Mouse (Mus musculus) limb, embryonic 13.5 days (tissue): ENCODE results near the gene Jmjd1c. TPM values are rescaled to one million over a fixed set of nuclear protein-coding genes. Genes with fewer than 3 reads are reported as not detected.

ENCODE experiments used
- ATAC-seq: fragments of 200-750 bp; cut with Nextera tagmentation; 2 replicates; pipeline ENCODE4 v1.8.0; 2017; ENCODE audit warnings: low read depth, moderate number of reproducible peaks, moderate TSS enrichment; ENCODE audit not compliant: low FRiP score
- H3K27ac ChIP-seq: fragments of 300-500 bp; sonication (generic); 2 replicates; pipeline ENCODE4 v1.5.1; 2015; ENCODE audit warnings: inconsistent platforms, mild to moderate bottlenecking, moderate library complexity
- H3K27me3 ChIP-seq: fragments of 300-500 bp; sonication (generic); 2 replicates; pipeline ENCODE4 v1.6.1; 2015; ENCODE audit warnings: mild to moderate bottlenecking, inconsistent platforms
- H3K36me3 ChIP-seq: fragments of 300-500 bp; sonication (generic); 2 replicates; pipeline ENCODE4 v1.6.1; 2015; ENCODE audit warnings: inconsistent platforms, mild to moderate bottlenecking, moderate library complexity
- H3K4me1 ChIP-seq: fragments of 300-500 bp; sonication (generic); 2 replicates; pipeline ENCODE4 v1.6.1; 2015; ENCODE audit warnings: inconsistent platforms
- H3K4me2 ChIP-seq: fragments of 300-500 bp; sonication (generic); replicated peaks from 2 replicates; pipeline ENCODE4 v1.6.1; 2015; ENCODE audit warnings: inconsistent platforms, mild to moderate bottlenecking, moderate library complexity
- H3K4me3 ChIP-seq: fragments of 300-500 bp; sonication (generic); 2 replicates; pipeline ENCODE4 v1.5.1; 2015; ENCODE audit warnings: moderate library complexity, mild to moderate bottlenecking, inconsistent platforms
- H3K9ac ChIP-seq: fragments of 300-500 bp; sonication (generic); 2 replicates; pipeline ENCODE4 v1.6.1; 2015; ENCODE audit warnings: mild to moderate bottlenecking, inconsistent platforms
- H3K9me3 ChIP-seq: fragments of 300-500 bp; sonication (generic); 2 replicates; pipeline ENCODE4 v1.6.1; 2016; ENCODE audit warnings: inconsistent platforms
- WGBS: fragments of 180-500 bp; shearing (Covaris S2); methylation state at CpG from one replicate; pipeline ENCODE4 v1.1.7; 2015; 5-methylcytosine and 5-hydroxymethylcytosine counted together
- polyA plus RNA-seq: library from polyadenylated mRNA; unstranded; fragments of >200 nt; fragmentation: Nextera tagmentation; extraction: Ambion mirVana; gene quantifications from 2 replicates; pipeline ENCODE4 v1.2.1, GENCODE M21; 2015

The Jmjd1c gene
- polyA plus RNA-seq, 1 experiment from 2014 or later = 47.3 TPM

GRCm38 (mm10) chr10:67284311-67284710 lies 188.4 kb downstream of the Jmjd1c start:
- H3K27me3 ChIP-seq = no peaks in the 10 kb centered on the region
- peak overlapping the region; percentile 52; the same call in 1 of the 2 replicates for H3K27ac ChIP-seq
- H3K4me1 ChIP-seq = peaks cover 25% of the 10 kb centered on the region
- H3K36me3 ChIP-seq = no peaks in the 10 kb centered on the region
- H3K4me3 ChIP-seq = peak overlapping the region; percentile 93
- peak overlapping the region; percentile 96 for H3K9ac ChIP-seq
- ATAC-seq = no peak
- H3K9me3 ChIP-seq = no peaks in the 10 kb centered on the region
- peak overlapping the region; percentile 87 for H3K4me2 ChIP-seq
- WGBS = under 1% methylated on average over 10 of the region's 10 CpGs

- under 1% methylated on average over 36 of the region's 41 CpGs for WGBS
Measured at GRCm38 (mm10) chr10:67284761-67285175, 188.8 kb downstream of the Jmjd1c start.

GRCm38 (mm10) chr10:67285176-67285814 lies 189.4 kb downstream of the Jmjd1c start, which contains the start of gene Nrbf2:
Gene Nrbf2 (minus strand): TSS chr10:67285305.
- ATAC-seq = peak; percentile 91
- H3K4me1 ChIP-seq = peaks cover 25% of the 10 kb centered on the region
- WGBS = 3% methylated on average over 38 of the region's 52 CpGs
- peak within 1 kb of the TSS; percentile 87 for H3K4me2 ChIP-seq
- H3K4me3 ChIP-seq = peak within 1 kb of the TSS; percentile 93
- H3K36me3 ChIP-seq = no peaks in the 10 kb centered on the region
- H3K27ac ChIP-seq = peak within 1 kb of the TSS; percentile 52; the same call in 1 of the 2 replicates
- no peaks in the 10 kb centered on the region for H3K9me3 ChIP-seq
- no peaks in the 10 kb centered on the region for H3K27me3 ChIP-seq
- H3K9ac ChIP-seq = peak within 1 kb of the TSS; percentile 96

More at GRCm38 (mm10) chr10:67284761-67285175, 188.8 kb downstream of the Jmjd1c start:
- Histone ChIP-seq H3K4me2 (peak overlapping the region; percentile 87), H3K9me3 (no peaks in the 10 kb centered on the region), H3K9ac (peak overlapping the region; percentile 96), H3K4me3 (peak overlapping the region; percentile 93), H3K27me3 (no peaks in the 10 kb centered on the region), H3K27ac (peak overlapping the region; percentile 52; the same call in 1 of the 2 replicates), H3K4me1 (peaks cover 25% of the 10 kb centered on the region), H3K36me3 (no peaks in the 10 kb centered on the region)
- peak; percentile 42 for ATAC-seq

GRCm38 (mm10) chr10:67287877-67288276 lies 192.0 kb downstream of the Jmjd1c start:
- Histone ChIP-seq H3K27me3 (no peaks in the 10 kb centered on the region), H3K36me3 (no peaks in the 10 kb centered on the region), H3K27ac (no peak overlapping the region), H3K4me2 (no peak overlapping the region), H3K9me3 (no peaks in the 10 kb centered on the region), H3K4me3 (no peak overlapping the region), H3K4me1 (peaks cover 17% of the 10 kb centered on the region), H3K9ac (no peak overlapping the region)
- ATAC-seq = no peak
- 66% methylated on average over 3 of the region's 3 CpGs for WGBS

GRCm38 (mm10) chr10:67290622-67291021 lies 194.7 kb downstream of the Jmjd1c start:
- no peaks in the 10 kb centered on the region for H3K9me3 ChIP-seq
- no peaks in the 10 kb centered on the region for H3K4me1 ChIP-seq
- no peak for ATAC-seq
- no peak overlapping the region for H3K9ac ChIP-seq
- H3K27ac ChIP-seq = no peak overlapping the region
- H3K4me3 ChIP-seq = no peak overlapping the region
- H3K4me2 ChIP-seq = no peak overlapping the region
- H3K36me3 ChIP-seq = no peaks in the 10 kb centered on the region
- no peaks in the 10 kb centered on the region for H3K27me3 ChIP-seq
- 61% methylated on average over 4 of the region's 4 CpGs for WGBS

- H3K27me3 ChIP-seq = no peaks in the 10 kb centered on the region
- no peaks in the 10 kb centered on the region for H3K4me1 ChIP-seq
- no peak for ATAC-seq
- H3K9me3 ChIP-seq = no peaks in the 10 kb centered on the region
- no peaks in the 10 kb centered on the region for H3K36me3 ChIP-seq
- no peak overlapping the region for H3K4me2 ChIP-seq
- H3K4me3 ChIP-seq = no peak overlapping the region
- WGBS = 39% methylated on average over 8 of the region's 8 CpGs
- H3K9ac ChIP-seq = no peak overlapping the region
- no peak overlapping the region for H3K27ac ChIP-seq
Measured at GRCm38 (mm10) chr10:67291087-67291486, 195.2 kb downstream of the Jmjd1c start.

GRCm38 (mm10) chr10:67295331-67295730 lies 199.4 kb downstream of the Jmjd1c start:
- Histone ChIP-seq H3K4me3 (no peak overlapping the region), H3K4me2 (no peak overlapping the region), H3K9ac (no peak overlapping the region), H3K9me3 (no peaks in the 10 kb centered on the region), H3K36me3 (no peaks in the 10 kb centered on the region), H3K27ac (no peak overlapping the region), H3K4me1 (0 out of 2 replicates have a peak, but pooled peaks cover 6% of the 10 kb centered on the region), H3K27me3 (no peaks in the 10 kb centered on the region)
- WGBS = 70% methylated on average over 5 of the region's 5 CpGs
- ATAC-seq = no peak

- no peaks in the 10 kb centered on the region for H3K9me3 ChIP-seq
- H3K9ac ChIP-seq = no peak overlapping the region
- H3K4me1 ChIP-seq = 0 out of 2 replicates have a peak, but pooled peaks cover 6% of the 10 kb centered on the region
- H3K27ac ChIP-seq = no peak overlapping the region
- ATAC-seq = no peak
- WGBS = 71% methylated on average over 7 of the region's 7 CpGs
- no peaks in the 10 kb centered on the region for H3K36me3 ChIP-seq
- no peak overlapping the region for H3K4me3 ChIP-seq
- no peaks in the 10 kb centered on the region for H3K27me3 ChIP-seq
- no peak overlapping the region for H3K4me2 ChIP-seq
Measured at GRCm38 (mm10) chr10:67295938-67296466, 200.1 kb downstream of the Jmjd1c start.

- Histone ChIP-seq H3K4me2 (no peak overlapping the region), H3K36me3 (no peaks in the 10 kb centered on the region), H3K9me3 (no peaks in the 10 kb centered on the region), H3K9ac (no peak overlapping the region), H3K27me3 (no peaks in the 10 kb centered on the region), H3K4me3 (no peak overlapping the region), H3K4me1 (0 out of 2 replicates have a peak, but pooled peaks cover 6% of the 10 kb centered on the region), H3K27ac (no peak overlapping the region)
- ATAC-seq = no peak
- WGBS = 70% methylated on average over 8 of the region's 8 CpGs
Measured at GRCm38 (mm10) chr10:67296482-67297152, 200.7 kb downstream of the Jmjd1c start.

GRCm38 (mm10) chr10:67297175-67297855 lies 201.4 kb downstream of the Jmjd1c start:
- ATAC-seq = no peak
- no peak overlapping the region for H3K4me3 ChIP-seq
- no peak overlapping the region for H3K9ac ChIP-seq
- H3K36me3 ChIP-seq = no peaks in the 10 kb centered on the region
- H3K27ac ChIP-seq = no peak overlapping the region
- no peak overlapping the region for H3K4me2 ChIP-seq
- no peaks in the 10 kb centered on the region for H3K9me3 ChIP-seq
- 0 out of 2 replicates have a peak, but pooled peaks cover 6% of the 10 kb centered on the region for H3K4me1 ChIP-seq
- 86% methylated on average over 17 of the region's 17 CpGs for WGBS
- no peaks in the 10 kb centered on the region for H3K27me3 ChIP-seq

- H3K9ac ChIP-seq = no peak overlapping the region
- no peaks in the 10 kb centered on the region for H3K36me3 ChIP-seq
- no peaks in the 10 kb centered on the region for H3K27me3 ChIP-seq
- H3K27ac ChIP-seq = no peak overlapping the region
- no peak for ATAC-seq
- H3K4me2 ChIP-seq = no peak overlapping the region
- no peaks in the 10 kb centered on the region for H3K9me3 ChIP-seq
- H3K4me1 ChIP-seq = 0 out of 2 replicates have a peak, but pooled peaks cover 6% of the 10 kb centered on the region
- WGBS = 16% methylated on average over 5 of the region's 5 CpGs
- H3K4me3 ChIP-seq = no peak overlapping the region
Measured at GRCm38 (mm10) chr10:67298856-67299255, 202.9 kb downstream of the Jmjd1c start.

- H3K36me3 ChIP-seq = no peaks in the 10 kb centered on the region
- H3K4me3 ChIP-seq = no peak overlapping the region
- no peaks in the 10 kb centered on the region for H3K27me3 ChIP-seq
- H3K27ac ChIP-seq = no peak overlapping the region
- no peak overlapping the region for H3K4me2 ChIP-seq
- no peak overlapping the region for H3K9ac ChIP-seq
- H3K4me1 ChIP-seq = 0 out of 2 replicates have a peak, but pooled peaks cover 6% of the 10 kb centered on the region
- H3K9me3 ChIP-seq = no peaks in the 10 kb centered on the region
- no peak for ATAC-seq
- 74% methylated on average over 4 of the region's 4 CpGs for WGBS
Measured at GRCm38 (mm10) chr10:67299285-67299684, 203.4 kb downstream of the Jmjd1c start.
